Mouse (Mus musculus) brain, embryonic 14.5 days (tissue): Measurements from ENCODE around the gene Plod1.

Source experiments
- CTCF ChIP-seq: fragments of 200-500 bp; IDR thresholded peaks from 2 replicates; pipeline ENCODE4 v1.5.1; 2012; ENCODE audit warnings: inconsistent platforms, mild to moderate bottlenecking, moderate library complexity, borderline replicate concordance; ENCODE audit not compliant: insufficient read depth, insufficient read length; ENCODE audit errors: extremely low read depth
- POLR2A ChIP-seq: fragments of 200-500 bp; IDR thresholded peaks from 2 replicates; pipeline ENCODE4 v1.6.1; 2012; ENCODE audit warnings: mild to moderate bottlenecking, inconsistent platforms, borderline replicate concordance; ENCODE audit not compliant: poor library complexity, insufficient read depth, insufficient read length, severe bottlenecking; ENCODE audit errors: extremely low read depth

DNA sequence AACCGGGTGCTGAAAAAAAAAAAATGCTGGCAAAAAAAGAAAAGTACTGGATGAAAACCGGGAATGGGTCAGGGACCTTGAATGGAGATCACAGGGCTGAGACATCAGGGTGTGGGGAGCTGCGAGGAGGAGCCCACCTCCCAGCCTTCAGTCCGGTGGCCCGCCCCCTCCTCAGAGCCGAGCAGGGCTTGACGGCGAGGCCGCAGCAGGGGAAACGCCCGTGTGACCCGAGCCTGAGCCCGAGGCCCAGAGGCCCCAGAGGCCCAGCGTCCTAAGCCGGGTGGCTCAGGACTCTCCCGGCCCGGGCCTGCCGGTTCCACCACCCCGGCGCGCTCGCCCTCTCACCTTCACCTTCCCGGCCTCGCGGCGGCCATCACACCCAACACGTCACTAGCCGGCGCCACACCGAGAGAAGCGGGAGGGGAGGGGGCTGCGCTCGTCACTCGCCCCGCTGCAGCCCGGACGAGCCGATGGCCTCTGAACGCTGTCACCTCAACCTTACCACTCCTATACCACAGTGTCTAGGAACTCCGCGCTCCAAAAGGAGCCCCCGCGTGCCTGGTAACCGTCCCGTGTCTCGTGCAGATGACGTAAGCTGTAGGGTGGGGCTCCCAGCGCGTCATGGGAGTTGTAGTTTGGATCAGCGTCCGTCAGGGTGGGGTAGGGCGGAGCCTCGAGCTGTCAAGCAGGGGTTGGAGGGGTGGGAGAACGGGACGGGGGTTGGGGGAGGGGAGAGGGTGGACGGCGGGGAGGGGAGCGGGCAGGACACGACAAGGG lies 32.1 kb downstream of the Plod1 start, which contains the start of gene Mfn2:
- TF ChIP-seq POLR2A (peak; percentile 51; the same call in 1 of the 2 replicates), CTCF (no peak)
